Mouse (Mus musculus): ENCODE measurements around the gene Artn.

DNA sequence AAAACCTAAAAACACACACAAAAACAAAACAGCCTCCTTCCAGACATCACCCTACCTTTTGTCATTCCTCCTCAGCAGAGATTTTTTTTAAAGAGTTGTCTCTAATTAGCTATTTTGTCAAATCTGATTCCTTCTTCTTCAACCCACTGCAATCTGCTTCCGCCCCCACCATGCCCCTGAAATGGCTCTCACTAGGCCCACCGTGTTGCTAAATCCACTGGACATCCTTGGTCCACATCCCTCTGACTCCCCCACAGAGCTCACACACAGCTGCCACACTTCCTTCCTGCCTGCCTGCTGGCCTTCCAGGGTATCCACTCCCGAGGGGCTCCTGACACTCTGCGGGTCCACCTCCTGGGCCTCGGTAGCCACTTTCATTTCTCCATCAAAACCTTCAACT lies 50.9 kb downstream of the Artn start:
- TF ChIP-seq POLR2A (IDR thresholded peaks at IDR 0.05; ENCODE audit: borderline replicate concordance, extremely low read depth, low read depth, low read length): no peak
- TF ChIP-seq CTCF (IDR thresholded peaks at IDR 0.05; ENCODE audit: insufficient read depth, low read length): no peak
